Mouse (Mus musculus) E14TG2a.4 (cell line): ENCODE measurements around the gene 4930595D18Rik.

ENCODE experiments used
- H3K27me3 ChIP-seq: 2 replicates; pipeline ENCODE4 v1.6.1; 2014; ENCODE audit warnings: low read length, control low read depth; ENCODE audit not compliant: insufficient read depth
- H3K36me3 ChIP-seq: 2 replicates; pipeline ENCODE4 v1.6.1; 2014; ENCODE audit warnings: low read length, control low read depth; ENCODE audit not compliant: insufficient read depth
- H3K4me1 ChIP-seq: replicated peaks from 2 replicates; pipeline ENCODE4 v1.6.1; 2014; ENCODE audit warnings: low read depth, low read length, control low read depth
- H3K4me3 ChIP-seq: replicated peaks from 2 replicates; pipeline ENCODE4 v1.5.1; 2014; ENCODE audit warnings: mild to moderate bottlenecking, low read length
- H3K9me3 ChIP-seq: 2 replicates; pipeline ENCODE4 v1.6.1; 2014; ENCODE audit warnings: low read length, control low read depth
- CTCF ChIP-seq: conservative IDR thresholded peaks from 2 replicates; pipeline ENCODE4 v1.5.1; 2014; ENCODE audit warnings: low read length
- NANOG ChIP-seq: IDR thresholded peaks from 2 replicates; pipeline ENCODE4 v1.6.1; 2014; ENCODE audit warnings: borderline replicate concordance, low read length, mixed read lengths
- POU5F1 ChIP-seq: IDR thresholded peaks from 2 replicates; pipeline ENCODE4 v1.6.1; 2014; ENCODE audit warnings: low read length, borderline replicate concordance

The 4930595D18Rik gene

DNA sequence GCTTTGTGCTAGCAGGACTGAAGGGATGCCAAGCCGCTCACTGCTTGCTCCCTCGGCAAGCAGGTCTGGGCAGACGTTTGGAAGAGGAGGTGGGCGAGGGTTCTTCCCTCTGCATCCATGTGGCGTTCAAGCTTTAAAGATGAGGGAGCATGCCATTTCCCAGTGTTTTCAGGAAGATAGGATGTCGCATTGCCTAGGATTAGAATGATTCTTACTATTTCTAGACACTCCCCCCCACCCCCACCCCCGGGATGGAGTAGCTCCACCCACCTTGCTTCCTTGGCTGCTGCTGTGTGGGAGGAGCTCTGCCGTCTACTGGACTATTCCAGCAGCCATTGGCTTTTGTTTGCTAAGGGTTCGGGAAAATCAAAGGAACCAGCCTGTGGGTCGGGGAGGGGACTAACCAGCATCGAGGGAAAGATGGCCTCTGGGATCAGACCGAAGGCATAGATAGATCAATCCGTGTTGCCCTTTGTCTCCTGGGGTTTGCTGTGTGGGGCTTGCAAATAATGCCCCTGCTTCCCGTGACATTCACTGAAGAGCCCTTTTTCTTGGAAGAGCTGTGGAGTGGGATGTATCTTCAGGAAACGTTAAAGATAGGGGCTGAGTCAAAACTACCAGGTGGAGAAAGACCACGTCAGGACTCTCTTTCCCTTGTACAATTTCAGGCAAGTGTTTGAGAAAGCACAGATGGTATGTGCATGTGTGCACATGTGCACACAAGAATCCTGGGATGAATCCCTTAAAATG lies 21.8 kb downstream of the 4930595D18Rik start:
- TF ChIP-seq NANOG: no peak
- TF ChIP-seq CTCF: no peak
- no peaks in the 10 kb centered on the region for H3K9me3 ChIP-seq

DNA sequence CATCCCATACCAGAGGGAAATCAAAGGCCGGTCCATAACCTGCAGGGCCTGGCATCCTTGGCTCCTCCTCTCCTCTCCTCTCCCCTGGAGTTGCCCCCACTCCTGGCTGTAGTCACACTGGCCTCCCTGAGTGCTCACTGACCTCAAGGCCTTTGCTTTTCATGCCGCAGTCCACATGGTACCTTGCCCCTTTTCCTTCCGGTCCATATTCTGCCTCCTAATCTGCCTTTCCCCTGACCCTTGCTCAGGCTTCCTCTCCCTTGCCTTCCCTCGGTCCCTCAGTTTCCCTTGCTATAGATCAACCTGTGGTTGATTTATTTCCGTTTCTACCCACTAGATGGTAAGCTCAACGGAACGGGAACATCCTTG lies 22.4 kb downstream of the 4930595D18Rik start:
- TF ChIP-seq CTCF: no peak
- no peak for TF ChIP-seq NANOG
- no peak for TF ChIP-seq POU5F1
- Histone ChIP-seq H3K36me3 (no peaks in the 10 kb centered on the region), H3K4me3 (peak overlapping the region; percentile 52), H3K27me3 (peaks cover 29% of the 10 kb centered on the region), H3K4me1 (peaks cover 43% of the 10 kb centered on the region), H3K9me3 (no peaks in the 10 kb centered on the region)

More for the DNA sequence above, 21.8 kb downstream of the 4930595D18Rik start:
- peak overlapping the region; percentile 52 for H3K4me3 ChIP-seq
- peaks cover 49% of the 10 kb centered on the region for H3K4me1 ChIP-seq
- no peaks in the 10 kb centered on the region for H3K36me3 ChIP-seq
- H3K27me3 ChIP-seq: peaks cover 25% of the 10 kb centered on the region

DNA sequence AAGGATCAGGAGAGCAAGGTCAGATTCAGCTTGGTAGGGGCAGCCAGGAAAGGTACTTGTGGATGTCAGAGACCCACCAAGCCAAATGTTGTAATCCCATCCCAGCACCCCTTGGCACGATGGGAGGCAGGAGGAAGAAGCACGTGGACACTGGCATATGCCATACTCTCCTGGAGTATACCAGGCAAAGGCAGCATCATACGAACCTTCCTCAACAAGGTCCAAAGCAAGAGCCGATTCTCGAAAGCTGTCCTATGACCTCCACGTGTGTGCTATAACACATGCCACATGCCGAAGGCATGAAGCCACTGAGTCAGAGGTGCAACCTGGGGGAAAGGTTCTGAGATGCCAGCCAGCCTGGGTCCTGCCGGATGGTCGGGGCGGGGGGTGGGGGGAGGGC lies 23.4 kb downstream of the 4930595D18Rik start:
- H3K4me1 ChIP-seq: peaks cover 42% of the 10 kb centered on the region
- no peaks in the 10 kb centered on the region for H3K9me3 ChIP-seq
- H3K36me3 ChIP-seq: no peaks in the 10 kb centered on the region
- no peak overlapping the region for H3K4me3 ChIP-seq
- TF ChIP-seq POU5F1: no peak
- TF ChIP-seq CTCF: no peak
- no peak for TF ChIP-seq NANOG
- peaks cover 35% of the 10 kb centered on the region for H3K27me3 ChIP-seq

DNA sequence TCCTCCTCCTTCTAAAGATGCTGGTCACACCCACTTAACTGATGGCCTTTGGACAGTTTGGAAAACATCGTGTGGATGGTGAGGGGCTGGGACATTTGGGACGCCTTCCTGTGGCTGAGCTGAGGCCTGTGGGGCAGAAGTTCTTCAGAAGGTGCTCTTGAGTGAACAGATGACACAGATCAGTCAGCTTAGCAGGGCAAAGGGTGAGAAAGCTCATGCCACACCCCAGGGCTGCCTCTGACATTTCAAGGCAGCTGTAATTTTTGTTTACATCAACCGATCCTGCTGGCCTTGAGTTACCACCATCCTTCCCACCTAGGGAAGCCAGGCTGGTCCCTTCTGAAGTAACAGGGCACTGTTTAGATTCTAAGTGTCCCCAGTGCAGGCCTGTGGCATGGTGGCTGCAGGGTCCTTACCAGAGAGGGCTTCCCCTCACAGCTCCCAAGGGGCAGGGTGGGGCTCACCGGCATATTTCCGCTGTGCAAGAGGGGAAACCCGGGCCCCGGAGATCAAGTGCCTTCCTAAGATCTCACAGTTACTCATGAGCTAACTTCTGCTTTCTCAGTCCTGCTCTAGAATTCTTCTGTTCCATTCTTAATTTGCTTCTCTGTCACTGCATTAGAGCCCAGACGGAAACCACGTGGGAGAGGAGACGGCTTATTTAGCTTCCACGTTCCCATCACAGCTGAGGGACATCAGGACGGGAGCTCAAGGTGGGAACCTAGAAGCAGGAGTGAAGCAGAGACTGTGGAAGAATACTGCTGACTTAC lies 24.4 kb downstream of the 4930595D18Rik start:
- TF ChIP-seq POU5F1 (no peak), NANOG (no peak), CTCF (no peak)
- Histone ChIP-seq H3K4me1 (peaks cover 32% of the 10 kb centered on the region), H3K9me3 (no peaks in the 10 kb centered on the region), H3K36me3 (no peaks in the 10 kb centered on the region), H3K27me3 (peaks cover 42% of the 10 kb centered on the region), H3K4me3 (no peak overlapping the region)

GRCm38 (mm10) chr12:111155756-111156155 lies 28.5 kb downstream of the 4930595D18Rik start:
- no peak overlapping the region for H3K4me3 ChIP-seq
- H3K27me3 ChIP-seq: peaks cover 55% of the 10 kb centered on the region
- H3K9me3 ChIP-seq: no peaks in the 10 kb centered on the region
- H3K36me3 ChIP-seq: no peaks in the 10 kb centered on the region
- H3K4me1 ChIP-seq: peaks cover 9% of the 10 kb centered on the region
- TF ChIP-seq NANOG (no peak), POU5F1 (no peak), CTCF (no peak)

GRCm38 (mm10) chr12:111154641-111155040 lies 29.6 kb downstream of the 4930595D18Rik start:
- Histone ChIP-seq H3K36me3 (no peaks in the 10 kb centered on the region), H3K9me3 (no peaks in the 10 kb centered on the region), H3K27me3 (peaks cover 53% of the 10 kb centered on the region), H3K4me3 (no peak overlapping the region), H3K4me1 (peaks cover 13% of the 10 kb centered on the region)
- TF ChIP-seq CTCF: no peak
- no peak for TF ChIP-seq NANOG
- no peak for TF ChIP-seq POU5F1

DNA sequence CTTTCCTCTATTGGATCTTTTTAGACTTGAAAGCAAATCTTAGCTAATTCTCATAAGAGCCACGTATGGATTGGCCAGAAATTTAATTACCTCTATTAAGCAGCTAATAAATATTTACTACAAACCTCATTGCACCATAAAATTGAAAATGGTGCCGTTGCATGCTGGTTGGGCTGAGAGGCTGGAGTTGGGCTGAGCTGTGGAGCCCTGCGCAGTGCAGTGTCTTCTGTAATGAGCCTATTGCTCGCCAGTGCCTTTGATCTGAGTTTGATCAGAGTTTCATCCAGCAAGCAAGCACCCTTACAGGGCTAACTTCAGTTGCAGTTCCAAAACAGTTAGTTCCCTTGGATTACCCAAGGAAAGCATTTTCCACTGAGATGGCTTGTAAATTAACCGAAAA lies 30.3 kb downstream of the 4930595D18Rik start:
- Histone ChIP-seq H3K4me1 (peaks cover 13% of the 10 kb centered on the region), H3K36me3 (no peaks in the 10 kb centered on the region), H3K27me3 (peaks cover 58% of the 10 kb centered on the region), H3K4me3 (no peak overlapping the region), H3K9me3 (no peaks in the 10 kb centered on the region)
- TF ChIP-seq CTCF (no peak), NANOG (no peak), POU5F1 (no peak)

DNA sequence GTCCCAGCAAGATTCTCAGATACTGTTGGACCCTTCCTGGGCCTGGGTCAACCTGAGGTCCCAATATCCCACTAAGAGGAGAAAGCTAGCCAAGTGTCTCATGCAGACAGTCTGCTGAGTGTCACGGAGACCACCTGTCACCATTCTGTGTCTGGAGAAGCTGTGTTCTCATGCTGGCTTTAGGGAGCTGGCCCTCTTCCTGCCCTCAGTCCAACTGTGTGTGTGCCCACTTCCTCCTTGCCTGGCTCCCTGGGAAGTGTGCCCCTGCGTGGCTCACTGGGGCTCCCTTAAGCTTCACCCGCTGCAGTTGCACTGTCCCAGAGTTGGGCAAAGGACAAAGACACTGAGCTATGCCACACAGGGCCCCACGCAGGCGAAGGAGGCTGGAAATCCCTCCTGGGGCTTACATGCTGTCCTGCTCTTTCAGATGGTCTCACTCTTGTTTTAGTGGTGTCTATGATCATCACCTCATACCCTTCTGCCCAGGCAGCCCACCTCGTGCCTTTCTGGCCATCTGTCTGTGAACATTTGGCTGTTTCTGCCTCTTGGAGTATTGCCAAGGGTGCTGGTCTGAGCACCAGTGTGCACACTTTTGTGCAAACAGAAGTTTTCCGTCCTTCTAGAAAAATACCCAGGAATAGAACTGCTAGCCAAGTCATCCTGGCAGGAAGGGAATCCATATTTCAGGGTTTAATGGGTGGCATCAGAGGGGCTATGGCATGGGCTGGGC lies 31.1 kb downstream of the 4930595D18Rik start:
- Histone ChIP-seq H3K4me3 (no peak overlapping the region), H3K4me1 (peaks cover 13% of the 10 kb centered on the region), H3K9me3 (no peaks in the 10 kb centered on the region), H3K36me3 (no peaks in the 10 kb centered on the region), H3K27me3 (peaks cover 59% of the 10 kb centered on the region)
- TF ChIP-seq NANOG: no peak
- no peak for TF ChIP-seq CTCF
- TF ChIP-seq POU5F1: no peak

DNA sequence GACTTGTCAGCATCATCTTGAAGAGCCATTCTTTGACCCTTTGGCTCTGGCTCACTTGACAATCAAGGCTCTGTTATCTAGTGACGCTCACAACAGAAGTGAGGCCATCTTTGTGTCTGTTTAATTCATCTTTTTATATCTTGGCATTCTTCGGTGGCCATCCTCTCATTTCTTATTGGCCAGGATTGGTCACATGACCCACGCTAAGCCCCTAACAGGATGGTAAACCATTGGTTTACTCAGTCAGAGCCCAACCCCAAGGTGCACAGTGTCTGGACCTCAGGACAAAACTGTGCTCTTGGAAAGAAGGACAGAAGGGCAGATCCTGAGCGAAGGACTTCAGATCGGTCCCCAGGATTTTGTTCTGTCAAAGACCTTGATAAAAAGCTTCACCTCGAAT lies 31.7 kb downstream of the 4930595D18Rik start:
- peaks cover 13% of the 10 kb centered on the region for H3K4me1 ChIP-seq
- peaks cover 59% of the 10 kb centered on the region for H3K27me3 ChIP-seq
- no peak overlapping the region for H3K4me3 ChIP-seq
- TF ChIP-seq POU5F1 (no peak), NANOG (no peak), CTCF (no peak)
- no peaks in the 10 kb centered on the region for H3K9me3 ChIP-seq
- H3K36me3 ChIP-seq: no peaks in the 10 kb centered on the region
